Mouse (Mus musculus) stomach, embryonic 15.5 days (tissue): Measurements from ENCODE around the gene Col4a5. TPM values are rescaled to one million over a fixed set of nuclear protein-coding genes. Genes with fewer than 3 reads are reported as not detected.

ENCODE experiments used
- ATAC-seq: fragments of 200-750 bp; cut with Nextera tagmentation; 2 replicates; pipeline ENCODE4 v1.8.0; 2017; ENCODE audit warnings: low read depth, moderate number of reproducible peaks, moderate TSS enrichment; ENCODE audit not compliant: insufficient read depth, low FRiP score
- H3K27ac ChIP-seq: fragments of 300-500 bp; sonication (generic); 2 replicates; pipeline ENCODE4 v1.5.1; 2015; ENCODE audit warnings: mild to moderate bottlenecking, inconsistent platforms
- H3K27me3 ChIP-seq: fragments of 300-500 bp; sonication (generic); replicated peaks from 2 replicates; pipeline ENCODE4 v1.6.1; 2015; ENCODE audit warnings: inconsistent platforms
- H3K36me3 ChIP-seq: fragments of 300-500 bp; sonication (generic); 2 replicates; pipeline ENCODE4 v1.6.1; 2015; ENCODE audit warnings: inconsistent platforms
- H3K4me1 ChIP-seq: fragments of 300-500 bp; sonication (generic); 2 replicates; pipeline ENCODE4 v1.6.1; 2015; ENCODE audit warnings: inconsistent platforms
- H3K4me2 ChIP-seq: fragments of 300-500 bp; sonication (generic); 2 replicates; pipeline ENCODE4 v1.6.1; 2015; ENCODE audit warnings: mild to moderate bottlenecking, inconsistent platforms
- H3K4me3 ChIP-seq: fragments of 300-500 bp; sonication (generic); replicated peaks from 2 replicates; pipeline ENCODE4 v1.5.1; 2015; ENCODE audit warnings: inconsistent platforms
- H3K9ac ChIP-seq: fragments of 300-500 bp; sonication (generic); 2 replicates; pipeline ENCODE4 v1.6.1; 2015; ENCODE audit warnings: inconsistent platforms
- H3K9me3 ChIP-seq: fragments of 300-500 bp; sonication (generic); 2 replicates; pipeline ENCODE4 v1.6.1; 2016; ENCODE audit warnings: inconsistent platforms
- WGBS: fragments of 180-500 bp; shearing (Covaris S2); methylation state at CpG from one replicate; pipeline ENCODE4 v1.1.7; 2015; 5-methylcytosine and 5-hydroxymethylcytosine counted together
- polyA plus RNA-seq: library from polyadenylated mRNA; unstranded; fragments of >200 nt; fragmentation: Nextera tagmentation; extraction: Ambion mirVana; gene quantifications from 2 replicates; pipeline ENCODE4 v1.2.1, GENCODE M21; 2015

Col4a5 gene
- polyA plus RNA-seq, 1 experiment from 2014 or later, result 29.5 TPM

- peak overlapping the region; percentile 64 for H3K4me2 ChIP-seq
- H3K36me3 ChIP-seq, result no peaks in the 10 kb centered on the region
- H3K9me3 ChIP-seq, result no peaks in the 10 kb centered on the region
- peak overlapping the region; percentile 38 for H3K4me3 ChIP-seq
- peaks cover 59% of the 10 kb centered on the region for H3K27me3 ChIP-seq
- H3K27ac ChIP-seq, result no peak overlapping the region
- no peak; the same call in 1 of the 2 replicates for ATAC-seq
- 0 out of 2 replicates have a peak, but pooled peaks cover 9% of the 10 kb centered on the region for H3K4me1 ChIP-seq
- H3K9ac ChIP-seq, result no peak overlapping the region
- 26% methylated on average over 16 of the region's 16 CpGs for WGBS
Measured at GRCm38 (mm10) chrX:141723936-141724335, 248.8 kb downstream of the Col4a5 start.

- H3K4me3 ChIP-seq, result peak overlapping the region; percentile 38
- peak overlapping the region; percentile 64 for H3K4me2 ChIP-seq
- peaks cover 59% of the 10 kb centered on the region for H3K27me3 ChIP-seq
- 20% methylated on average over 52 of the region's 52 CpGs for WGBS
- H3K9ac ChIP-seq, result no peak overlapping the region
- no peak overlapping the region for H3K27ac ChIP-seq
- ATAC-seq, result no peak
- H3K4me1 ChIP-seq, result 0 out of 2 replicates have a peak, but pooled peaks cover 9% of the 10 kb centered on the region
- no peaks in the 10 kb centered on the region for H3K36me3 ChIP-seq
- H3K9me3 ChIP-seq, result no peaks in the 10 kb centered on the region
Measured at GRCm38 (mm10) chrX:141724391-141724891, 249.3 kb downstream of the Col4a5 start.

- Histone ChIP-seq H3K27me3 (peaks cover 59% of the 10 kb centered on the region), H3K4me3 (peak within 1 kb of the TSS; percentile 38), H3K27ac (no peak within 1 kb of the TSS), H3K9ac (no peak within 1 kb of the TSS), H3K4me2 (peak within 1 kb of the TSS; percentile 64), H3K36me3 (no peaks in the 10 kb centered on the region), H3K9me3 (no peaks in the 10 kb centered on the region), H3K4me1 (0 out of 2 replicates have a peak, but pooled peaks cover 9% of the 10 kb centered on the region)
- 23% methylated on average over 47 of the region's 51 CpGs for WGBS
- ATAC-seq, result peak; percentile 47; the same call in 1 of the 2 replicates
Measured at GRCm38 (mm10) chrX:141724937-141725918, 250.0 kb downstream of the Col4a5 start, which contains the start of gene Irs4. TSS of gene Irs4 (minus strand) at chrX:141725263.

DNA sequence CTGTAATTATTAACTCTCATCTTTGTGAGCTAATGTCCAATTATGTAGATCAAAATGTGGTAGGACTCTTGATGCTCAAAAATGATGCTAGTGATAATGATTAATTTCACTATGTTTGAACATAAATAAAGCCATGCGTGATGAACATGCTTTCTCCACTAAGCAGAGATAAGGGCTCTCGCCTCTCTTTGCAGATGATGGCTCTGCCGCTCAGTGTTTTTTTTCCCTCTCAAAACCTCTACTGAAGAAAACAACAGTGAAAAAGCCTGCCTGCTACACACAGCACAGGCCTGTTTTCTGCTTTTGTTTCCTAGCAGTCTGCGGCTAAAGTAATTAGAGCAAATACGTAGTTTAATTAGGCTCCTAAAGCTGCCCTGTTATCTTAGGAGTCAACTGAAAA is 254.4 kb downstream of the Col4a5 start:
- H3K27ac ChIP-seq, result no peak overlapping the region
- no peak overlapping the region for H3K4me2 ChIP-seq
- 0 out of 2 replicates have a peak, but pooled peaks cover 7% of the 10 kb centered on the region for H3K4me1 ChIP-seq
- no peak for ATAC-seq
- H3K27me3 ChIP-seq, result peaks cover 18% of the 10 kb centered on the region
- no peaks in the 10 kb centered on the region for H3K36me3 ChIP-seq
- no peak overlapping the region for H3K9ac ChIP-seq
- H3K4me3 ChIP-seq, result no peak overlapping the region
- no peaks in the 10 kb centered on the region for H3K9me3 ChIP-seq
- 65% methylated on average over 5 of the region's 5 CpGs for WGBS

Other genes starting within 250 kb of the Col4a5 start
- gene Col4a6, start 1.3 kb upstream of the Col4a5 start, polyA plus RNA-seq, result 6.8 and 7.6 TPM in 2 replicates
- gene Irs4, start 249.9 kb downstream of the Col4a5 start, polyA plus RNA-seq, result 0.26 and 0.28 TPM in 2 replicates